Mouse (Mus musculus): ENCODE data around the gene Sumo1. TPM values are rescaled to one million over a fixed set of nuclear protein-coding genes. Genes with fewer than 3 reads are reported as not detected.

Sumo1 gene
- total RNA-seq (2021), result 100 to 1,000 TPM; 124 to 128 TPM
- long read RNA-seq, experiment 1, transcript Sumo1-201 (5 exons, 1,215 nt), result major isoform, 91 of 118 reads
- long read RNA-seq, experiment 1, partial matches to known transcripts, result 15 of 118 reads
- long read RNA-seq, experiment 1, other reads (novel, unspliced or antisense), result 12 of 118 reads
- long read RNA-seq, experiment 2, transcript Sumo1-201 (5 exons, 1,215 nt), result major isoform, 77 of 96 reads
- long read RNA-seq, experiment 2, partial matches to known transcripts, result 13 of 96 reads
- long read RNA-seq, experiment 2, other reads (novel, unspliced or antisense), result 6 of 96 reads

- peak; percentile 86 to 88 for DNase-seq (ENCODE audit: extremely low spot score in 1 of 2, low spot score in 2 of 2)
- no peak for TF ChIP-seq CTCF (IDR thresholded peaks at IDR 0.05)
- intact Hi-C loops (cut with DNase I), result loop anchor here (2.0 kb wide), 1 partner anchor 14 kb away; the partner anchor contains the start of gene Nop58
Observed at GRCm38 (mm10) chr1:59670641-59671168, at the start of gene Sumo1. Gene Sumo1 (minus strand): TSS chr1:59670834.

GRCm38 (mm10) chr1:59719900-59720299, 49.3 kb upstream of the Sumo1 start:
- intact Hi-C loops (cut with DNase I), result no loop called here
- H3K4me3 ChIP-seq, result no peak overlapping the region
- DNase-seq (ENCODE audit: extremely low spot score in 1 of 2, low spot score in 2 of 2), result no peak
- TF ChIP-seq CTCF (IDR thresholded peaks at IDR 0.05), result peak; percentile 80
- no peak overlapping the region for H3K27ac ChIP-seq

More at GRCm38 (mm10) chr1:59670641-59671168, at the start of gene Sumo1:
- Histone ChIP-seq H3K27ac (peak within 1 kb of the TSS; percentile 95), H3K4me3 (peak within 1 kb of the TSS; percentile 89)

GRCm38 (mm10) chr1:59701766-59702165, 31.1 kb upstream of the Sumo1 start:
- H3K27ac ChIP-seq, result no peak overlapping the region
- no peak for DNase-seq (ENCODE audit: extremely low spot score in 1 of 2, low spot score in 2 of 2)
- intact Hi-C loops (cut with DNase I), result loop anchor here (10.0 kb wide), 1 partner anchor 303 kb away; no protein-coding TSS in a partner anchor
- peak; percentile 40 for TF ChIP-seq CTCF (IDR thresholded peaks at IDR 0.05)
- H3K4me3 ChIP-seq, result no peak overlapping the region

GRCm38 (mm10) chr1:59698207-59698606, 27.6 kb upstream of the Sumo1 start:
- no peak for DNase-seq (ENCODE audit: extremely low spot score in 1 of 2, low spot score in 2 of 2)
- no peak overlapping the region for H3K27ac ChIP-seq
- no peak for TF ChIP-seq CTCF (IDR thresholded peaks at IDR 0.05)
- no peak overlapping the region for H3K4me3 ChIP-seq
- intact Hi-C loops (cut with DNase I), result no loop called here

- H3K4me3 ChIP-seq, result no peak overlapping the region
- no peak overlapping the region for H3K27ac ChIP-seq
- no peak for TF ChIP-seq CTCF (IDR thresholded peaks at IDR 0.05)
- no peak for DNase-seq (ENCODE audit: extremely low spot score in 1 of 2, low spot score in 2 of 2)
- intact Hi-C loops (cut with DNase I), result no loop called here
Observed at GRCm38 (mm10) chr1:59697751-59698150, 27.1 kb upstream of the Sumo1 start.

GRCm38 (mm10) chr1:59690467-59690866, 19.8 kb upstream of the Sumo1 start:
- no peak; the same call in none of the 2 replicates for TF ChIP-seq CTCF (IDR thresholded peaks at IDR 0.05)
- DNase-seq (ENCODE audit: extremely low spot score in 1 of 2, low spot score in 2 of 2), result no peak
- intact Hi-C loops (cut with DNase I), result no loop called here
- H3K27ac ChIP-seq, result no peak overlapping the region
- no peak overlapping the region for H3K4me3 ChIP-seq

- intact Hi-C loops (cut with DNase I), result no loop called here
- TF ChIP-seq CTCF (IDR thresholded peaks at IDR 0.05), result no peak
- Histone ChIP-seq H3K4me3 (no peak overlapping the region), H3K27ac (no peak overlapping the region)
- DNase-seq (ENCODE audit: extremely low spot score in 1 of 2, low spot score in 2 of 2), result no peak
Observed at GRCm38 (mm10) chr1:59687493-59687892, 16.9 kb upstream of the Sumo1 start.

- no peak for TF ChIP-seq CTCF (IDR thresholded peaks at IDR 0.05)
- peak; percentile 79 to 88 for DNase-seq (ENCODE audit: extremely low spot score in 1 of 2, low spot score in 2 of 2)
- Histone ChIP-seq H3K27ac (peak within 1 kb of the TSS; percentile 45), H3K4me3 (peak within 1 kb of the TSS; percentile 93)
- intact Hi-C loops (cut with DNase I), result loop anchor here (2.0 kb wide), 1 partner anchor 14 kb away; the partner anchor contains the start of gene Sumo1
Observed at GRCm38 (mm10) chr1:59684819-59685755, 14.5 kb upstream of the Sumo1 start, which contains the start of gene Nop58. Gene Nop58 (plus strand): TSS chr1:59684971.

- peak; percentile 12 to 17 for DNase-seq (ENCODE audit: extremely low spot score in 1 of 2, low spot score in 2 of 2)
- peak overlapping the region; percentile 30; the same call in 1 of the 2 replicates for H3K27ac ChIP-seq
- H3K4me3 ChIP-seq, result peak overlapping the region; percentile 93
- no peak for TF ChIP-seq CTCF (IDR thresholded peaks at IDR 0.05)
- intact Hi-C loops (cut with DNase I), result loop anchor here (2.0 kb wide), 1 partner anchor 13 kb away; the partner anchor contains the start of gene Sumo1
Observed at GRCm38 (mm10) chr1:59683926-59684818, 13.5 kb upstream of the Sumo1 start.

GRCm38 (mm10) chr1:59673661-59674060, 3.0 kb upstream of the Sumo1 start:
- TF ChIP-seq CTCF (IDR thresholded peaks at IDR 0.05), result no peak
- Histone ChIP-seq H3K4me3 (no peak overlapping the region), H3K27ac (no peak overlapping the region)
- DNase-seq (ENCODE audit: extremely low spot score in 1 of 2, low spot score in 2 of 2), result no peak
- intact Hi-C loops (cut with DNase I), result no loop called here

Data from left cerebral cortex, adult 2 months (tissue).